Mouse (Mus musculus): ENCODE measurements around the gene Dusp2.

- TF ChIP-seq CTCF (IDR thresholded peaks at IDR 0.05; ENCODE audit: borderline replicate concordance, insufficient read depth, low read depth, low read length): no peak
- no peak for TF ChIP-seq POLR2A (IDR thresholded peaks at IDR 0.05; ENCODE audit: borderline replicate concordance, insufficient read depth, low read length)
These were observed 27.3 kb downstream of the Dusp2 start for GRCm38 (mm10) chr2:127363282-127363652.
